Mouse (Mus musculus) adrenal gland, adult 8-10 months (tissue): ENCODE measurements at regions not wholly inside any gene's neighbourhood (a gene's known extent, or its start where the extent isn't known, plus 50 kb on each side); places are given as distances from the start of the nearest gene placed in this dataset.

ENCODE experiments used
- DNase-seq: peaks from one replicate; pipeline ENCODE4 v3.0.0; 2022
- microRNA-seq, 2 experiments: library from miRNA; unstranded; fragments of <30 nt; microRNA quantifications; one replicate each; pipeline ENCODE4 v1.2.0; 2022

DNA sequence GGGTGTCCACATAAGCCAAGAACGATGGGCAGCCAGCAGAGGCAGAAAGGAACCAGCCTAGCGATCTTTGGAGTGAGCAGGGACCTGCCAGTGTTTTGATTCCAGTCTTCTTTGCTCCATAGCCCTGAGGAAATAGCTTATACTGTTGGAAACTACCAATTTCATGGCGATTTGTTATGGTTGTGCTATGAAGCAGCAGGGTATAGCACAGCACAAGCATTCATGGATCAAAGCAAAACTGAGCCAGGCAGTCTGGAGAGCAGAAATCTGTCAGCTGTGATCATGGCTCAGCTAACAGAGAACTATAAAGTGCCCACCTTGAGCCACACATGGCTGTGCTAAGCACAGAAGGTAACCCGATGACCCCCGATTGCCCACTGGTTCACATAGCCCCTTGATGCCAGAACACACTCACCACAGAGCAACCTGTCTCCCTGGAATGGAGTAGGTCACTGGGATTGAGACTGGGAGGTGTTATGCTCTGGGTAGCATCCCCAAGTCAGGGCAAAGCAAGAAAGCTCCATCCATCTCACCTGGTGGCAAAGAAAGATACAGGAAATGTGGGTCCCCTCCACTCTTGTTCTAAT, 158.9 kb upstream of the Adamts16 start:
- DNase-seq: no peak

DNA sequence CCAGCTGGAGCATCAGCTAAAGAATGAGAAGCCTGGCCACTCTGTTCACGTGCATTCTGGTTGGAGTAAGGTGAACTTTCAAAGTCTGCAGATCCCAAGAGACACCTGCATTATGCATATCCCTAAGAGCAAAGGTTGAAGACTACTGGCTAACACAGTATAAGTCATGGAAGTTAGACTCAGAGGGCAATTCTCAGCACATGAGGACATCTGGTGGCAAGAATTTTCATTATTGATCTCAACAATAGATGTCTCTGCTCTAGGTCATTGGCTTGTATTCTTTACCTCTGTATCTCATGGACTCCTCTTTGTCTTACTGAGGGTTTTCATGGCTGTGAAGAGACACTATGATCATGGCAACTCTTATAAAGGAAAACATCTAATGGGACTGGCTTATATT, 151.9 kb upstream of the Adamts16 start:
- DNase-seq: no peak

DNA sequence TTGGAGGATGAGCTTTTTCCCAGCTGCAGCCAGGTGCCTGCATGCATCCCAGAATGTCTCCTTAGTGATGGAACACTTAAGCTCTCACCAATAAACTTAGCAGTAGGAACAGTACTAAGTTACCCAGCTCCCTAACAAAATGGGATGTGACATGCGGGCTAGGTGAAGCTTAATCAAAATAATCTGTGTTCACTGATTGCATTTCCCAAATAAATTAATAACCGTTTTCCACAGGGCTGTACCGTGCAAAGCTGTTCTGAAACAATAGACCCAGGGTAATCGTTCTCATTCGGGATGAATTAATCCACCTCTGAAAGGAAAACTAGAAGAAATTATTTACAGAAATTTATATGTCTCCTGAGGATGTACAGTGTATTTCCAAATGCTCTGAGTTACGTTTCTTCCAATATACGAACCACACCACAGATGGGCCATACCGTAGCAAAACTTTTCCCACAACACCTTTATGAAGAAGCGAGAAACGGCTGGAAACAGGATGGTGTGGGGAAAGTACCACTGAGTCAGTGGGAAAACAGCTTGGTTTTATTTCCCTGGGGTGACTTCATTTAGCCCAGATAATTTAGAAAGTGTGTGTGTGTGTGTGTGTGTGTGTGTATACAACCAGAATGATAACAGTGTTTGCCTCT, 148.5 kb upstream of the Adamts16 start:
- no peak for DNase-seq

DNA sequence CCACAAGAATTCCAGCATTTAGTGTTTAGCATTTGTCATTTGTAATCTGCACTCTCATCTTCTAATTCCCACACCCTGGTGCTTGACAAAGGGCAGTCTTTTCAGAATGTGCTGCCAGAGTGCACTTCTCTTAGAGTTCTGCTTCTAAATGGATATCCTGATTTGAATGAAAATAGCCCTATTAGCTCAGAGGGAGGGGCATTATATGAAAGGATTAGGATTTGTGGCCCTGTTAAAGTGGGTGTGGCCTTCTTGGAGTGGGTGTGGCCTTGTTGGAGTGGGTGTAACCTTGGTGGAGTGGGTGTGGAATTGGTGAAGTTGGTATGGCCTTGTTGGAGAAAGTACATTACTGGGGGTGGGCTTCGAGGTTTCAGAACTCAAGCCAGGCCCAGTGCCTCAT, 137.7 kb upstream of the Adamts16 start:
- no peak for DNase-seq

DNA sequence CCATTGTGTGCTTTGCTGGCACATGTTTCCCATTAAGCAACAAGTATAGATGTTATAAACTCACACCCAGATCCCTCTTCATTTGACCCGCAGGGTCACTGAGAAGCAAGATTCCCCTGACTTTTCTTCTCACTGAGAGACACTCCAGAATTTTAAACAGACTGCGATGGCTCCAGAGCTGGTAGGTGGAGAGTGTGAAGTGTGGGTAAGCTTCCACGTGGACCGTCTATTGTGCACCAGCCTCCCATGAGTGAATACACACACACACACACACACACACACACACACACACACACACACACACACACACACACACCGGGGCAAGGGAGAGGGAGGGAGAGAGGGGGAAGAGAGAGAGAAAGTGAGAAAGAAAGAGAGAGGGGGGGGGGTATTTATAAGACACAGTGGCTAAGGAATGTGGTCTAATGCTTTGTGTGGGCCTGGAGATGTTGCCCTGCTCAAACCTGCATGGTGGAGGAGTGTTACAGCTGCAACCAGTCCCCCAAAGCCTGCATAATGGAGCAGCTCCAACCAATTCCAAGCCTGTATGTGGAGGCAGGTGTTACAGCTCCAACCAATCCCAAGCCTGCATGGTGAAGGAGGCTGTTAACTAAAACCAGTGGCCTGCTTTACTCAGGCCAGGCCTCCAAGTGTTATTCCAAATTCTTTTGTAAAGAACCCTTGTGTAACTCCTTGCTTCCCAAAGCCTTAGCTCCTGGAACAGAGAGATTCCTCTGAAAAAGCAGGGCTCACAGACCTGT, 137.1 kb upstream of the Adamts16 start:
- no peak for DNase-seq

DNA sequence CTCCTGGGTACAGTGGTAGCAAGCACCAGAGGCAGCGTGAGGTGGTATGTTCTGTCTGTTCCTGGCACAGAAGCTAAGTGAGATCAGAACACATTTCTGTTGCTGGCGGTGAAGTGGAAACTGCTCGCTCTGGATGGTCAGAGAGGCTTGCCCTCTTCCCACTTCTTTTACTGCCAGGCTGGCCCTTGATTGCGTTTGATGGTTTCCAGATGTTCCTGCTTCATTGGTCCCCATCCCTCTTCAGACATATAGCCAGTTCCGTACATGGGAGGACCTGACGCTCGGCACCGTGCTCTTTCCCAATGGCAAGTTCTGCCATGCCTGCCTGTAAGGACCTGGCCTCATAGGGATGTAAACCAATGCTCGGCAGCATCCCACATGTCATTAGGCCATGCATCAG, 128.0 kb upstream of the Adamts16 start:
- no peak for DNase-seq

DNA sequence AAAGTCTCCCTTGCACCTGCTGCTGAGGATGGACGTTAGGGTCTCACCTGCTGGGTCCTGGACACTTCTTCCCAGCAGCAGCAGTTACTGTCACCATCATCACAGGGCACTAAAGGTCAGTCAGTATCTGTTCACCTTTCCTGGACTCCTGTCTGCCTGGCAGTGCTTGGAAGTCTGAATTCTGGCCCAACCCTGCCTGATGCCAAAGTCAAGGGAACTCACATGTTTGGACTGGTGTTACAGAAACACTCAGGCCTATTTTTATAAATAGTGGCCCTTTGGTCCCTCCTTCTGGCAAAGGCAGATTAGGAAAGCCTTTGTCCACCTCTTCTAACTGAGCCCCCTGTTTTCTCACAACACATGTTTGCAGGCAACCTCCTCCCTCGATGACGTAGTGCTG, 126.2 kb upstream of the Adamts16 start:
- no peak for DNase-seq

DNA sequence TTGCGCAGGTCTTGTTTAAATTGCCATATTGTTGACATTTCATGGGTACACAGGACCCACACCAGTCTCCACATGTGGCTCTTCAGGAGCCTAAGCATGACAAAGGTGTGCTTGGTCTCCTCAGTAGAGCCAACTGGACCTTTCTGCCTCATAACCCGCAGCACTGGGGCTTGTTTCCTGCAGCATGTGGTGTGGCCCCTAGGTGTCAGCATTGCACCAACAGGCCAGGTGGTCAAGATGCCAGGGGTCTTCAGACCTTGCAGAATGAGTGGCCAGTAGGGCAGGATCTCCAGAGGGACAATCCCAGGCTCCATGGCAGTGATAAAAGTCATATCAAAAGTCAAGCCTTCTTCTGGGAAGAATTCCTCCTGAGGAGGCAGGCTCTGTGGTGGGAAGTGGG, 121.8 kb upstream of the Adamts16 start:
- DNase-seq: no peak

DNA sequence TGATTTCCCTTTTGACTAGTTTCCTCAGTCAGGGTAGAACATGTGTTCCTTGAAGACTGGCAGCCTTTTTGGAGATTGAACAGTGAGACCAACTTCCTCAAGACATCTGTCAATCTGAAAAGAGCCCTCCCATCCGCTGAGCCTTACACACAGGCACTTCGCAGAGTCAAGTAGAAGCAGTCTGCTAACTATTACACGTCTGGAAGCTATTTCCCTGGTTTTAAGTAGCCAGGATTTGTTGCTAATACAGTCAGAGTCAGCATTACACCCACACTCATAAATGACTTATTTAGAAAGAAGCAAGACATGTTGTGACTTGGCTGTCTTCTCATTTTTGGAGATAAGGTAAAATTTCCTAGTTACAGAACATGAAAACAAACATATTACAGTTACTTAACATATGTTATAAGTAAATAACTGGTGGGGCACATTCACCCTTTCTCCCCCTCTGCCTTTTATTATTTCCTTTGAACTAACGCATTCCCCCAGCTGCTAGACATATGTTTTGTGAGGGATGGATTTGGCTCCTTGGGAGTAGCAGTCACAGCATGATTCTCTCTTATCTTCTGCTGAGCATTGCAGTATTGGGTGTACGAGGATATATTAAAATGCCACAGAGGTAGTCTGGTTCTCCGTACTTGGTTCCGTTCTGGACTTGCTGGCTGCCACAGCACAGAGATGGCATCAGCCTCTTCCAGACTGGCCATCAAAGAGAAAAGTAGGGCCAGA, 92.9 kb upstream of the Adamts16 start:
- no peak for DNase-seq

DNA sequence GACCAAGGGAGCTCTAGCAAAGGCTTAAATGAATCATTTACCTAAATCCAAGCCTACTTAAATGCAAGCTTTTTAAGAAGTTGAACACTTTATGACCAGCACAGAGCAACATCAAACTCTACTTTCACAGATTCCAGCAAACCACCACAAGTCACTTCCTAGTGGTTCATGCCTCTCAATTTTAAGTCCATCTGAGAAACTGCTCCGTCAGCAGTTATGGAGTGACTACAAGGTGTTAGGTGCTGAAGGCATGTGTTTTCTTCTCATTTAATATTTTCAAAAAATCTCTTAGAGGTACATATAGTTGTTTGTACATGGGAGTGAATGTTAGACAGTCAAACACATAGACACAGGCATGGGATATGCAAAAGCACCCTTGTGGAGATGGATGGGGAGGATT, 72.2 kb upstream of the Adamts16 start:
- no peak for DNase-seq

DNA sequence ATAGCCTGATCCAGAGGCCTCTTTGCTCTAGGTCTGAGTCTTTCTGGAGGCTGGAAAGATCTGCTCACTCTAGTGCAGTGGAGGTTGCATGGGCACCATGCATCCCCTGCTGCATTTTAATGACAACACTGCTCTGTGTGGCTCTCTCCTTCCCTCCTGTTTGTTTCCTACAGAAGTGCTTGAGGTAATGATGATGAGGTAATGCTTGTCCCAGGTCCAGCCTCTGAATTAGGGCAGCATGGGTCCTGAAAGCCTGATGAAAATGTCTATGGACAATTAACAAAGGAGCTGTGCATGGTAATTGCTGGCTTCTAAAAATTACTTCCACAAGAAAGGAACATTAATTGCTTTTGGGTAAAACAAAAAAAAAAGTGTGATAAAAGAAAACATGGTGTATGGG, 69.3 kb upstream of the Adamts16 start:
- DNase-seq: no peak

DNA sequence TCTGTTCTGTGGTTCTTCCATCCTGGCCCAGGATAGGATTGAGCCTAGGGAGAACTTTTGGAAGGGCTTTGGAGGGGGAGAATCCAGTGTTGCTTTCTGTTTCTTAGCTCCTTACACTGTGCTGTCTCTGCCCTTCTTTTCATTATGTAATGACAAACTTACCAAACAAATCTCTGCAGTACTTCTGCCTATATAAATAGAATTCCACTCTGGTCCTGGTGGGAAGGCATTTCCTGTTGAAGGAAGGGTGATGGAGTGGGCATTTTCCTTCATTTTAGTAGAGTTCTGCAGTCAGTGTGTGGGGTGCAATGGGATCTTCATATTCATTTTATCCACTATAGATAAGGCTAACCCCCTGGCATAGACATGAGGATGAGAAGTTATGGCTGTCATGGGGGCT, 63.2 kb upstream of the Adamts16 start:
- no peak for DNase-seq

DNA sequence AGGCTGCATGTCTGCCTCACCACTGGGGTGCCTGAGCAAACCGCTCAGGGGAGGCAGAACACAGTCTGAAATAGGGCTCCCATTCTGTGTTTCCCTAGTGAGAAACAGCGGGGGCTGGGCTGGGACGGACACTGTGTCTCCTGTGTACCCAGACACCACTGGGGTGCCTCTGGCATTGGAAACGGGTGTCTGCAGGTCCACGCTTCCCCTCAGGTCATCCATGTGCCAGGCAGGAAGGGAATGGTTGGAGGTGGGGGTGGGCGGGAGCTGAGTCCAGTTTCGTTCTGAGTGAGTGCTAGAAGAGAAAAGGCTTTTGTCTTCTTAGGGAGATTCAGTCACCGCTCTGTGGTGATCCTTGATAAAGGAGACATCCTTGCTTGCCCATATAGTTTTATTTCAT, 62.2 kb upstream of the Adamts16 start:
- no peak for DNase-seq

DNA sequence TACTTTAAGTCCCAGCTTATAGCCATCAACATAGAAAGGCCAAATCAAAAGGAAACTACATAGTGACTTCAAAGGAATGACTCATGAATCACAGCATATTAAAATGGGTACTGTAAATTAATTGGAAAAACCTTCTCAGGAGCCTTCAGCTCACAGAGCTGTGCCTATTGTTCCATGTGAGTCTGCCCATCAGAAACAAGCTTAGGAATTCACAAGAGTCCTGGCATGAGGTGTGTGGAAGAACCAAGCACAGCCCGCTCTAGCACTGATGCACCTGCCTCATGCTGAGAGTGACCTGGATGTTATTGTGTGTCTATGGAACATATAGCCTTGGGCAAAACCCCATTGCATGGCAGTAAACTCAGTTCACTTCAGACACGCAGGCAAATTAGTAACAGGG, 61.5 kb upstream of the Adamts16 start:
- no peak for DNase-seq

DNA sequence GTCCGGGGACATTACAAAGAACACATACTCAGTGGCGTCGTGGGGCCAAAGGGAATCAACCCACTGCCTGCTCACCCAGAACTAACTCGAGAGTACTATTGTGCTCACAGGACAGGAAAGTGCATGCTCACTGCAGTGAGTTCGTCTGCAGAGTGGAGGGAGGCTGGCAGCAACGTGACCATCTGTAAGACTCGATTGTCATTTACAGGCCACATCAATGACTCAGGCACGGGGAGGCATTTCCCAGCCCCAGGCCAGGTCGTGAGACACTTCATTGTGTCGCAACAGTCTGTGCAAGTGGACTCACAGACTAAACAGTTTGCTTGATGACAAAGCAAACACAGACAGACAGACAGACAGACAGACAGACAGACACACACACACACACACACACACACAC, 61.1 kb upstream of the Adamts16 start:
- peak; percentile 24 for DNase-seq

DNA sequence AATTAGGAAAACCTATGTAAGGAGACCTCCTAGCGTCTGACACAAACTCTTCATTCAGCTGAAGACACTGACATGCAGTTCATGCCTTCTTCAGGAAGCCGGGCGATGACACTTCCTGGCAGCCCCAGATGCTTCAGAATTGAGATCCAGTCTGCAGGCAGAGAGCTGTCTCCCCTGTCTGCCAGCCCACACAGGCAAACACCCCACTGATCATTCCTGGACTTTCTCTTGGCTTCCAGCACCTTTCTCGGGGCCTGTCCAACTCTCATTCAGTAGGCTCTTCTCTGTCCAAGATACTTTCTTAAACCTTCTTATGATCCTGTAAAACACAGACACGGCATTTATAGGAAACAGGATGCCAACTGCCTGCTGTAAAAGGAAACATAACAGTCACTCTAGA, 50.0 kb upstream of the Adamts16 start:
- no peak for DNase-seq

Small RNA genes in the stretch of these regions (microRNA-seq; reads per million reads assigned to microRNA genes)
- gene Mir466f-4: 0 reads per million in 2 experiments
